Mouse (Mus musculus) ovary, postnatal 10 days (tissue): Measurements from ENCODE around the gene Abce1.
"Not testable (repeated sequence)": the region's sequence is repeated elsewhere in the genome, so short reads cannot be mapped to it uniquely, and the experiment has no call there.

Experiments
- DNase-seq: peaks from one replicate; pipeline ENCODE4 v3.0.0; 2022; ENCODE audit warnings: low spot score

Abce1 gene

DNA sequence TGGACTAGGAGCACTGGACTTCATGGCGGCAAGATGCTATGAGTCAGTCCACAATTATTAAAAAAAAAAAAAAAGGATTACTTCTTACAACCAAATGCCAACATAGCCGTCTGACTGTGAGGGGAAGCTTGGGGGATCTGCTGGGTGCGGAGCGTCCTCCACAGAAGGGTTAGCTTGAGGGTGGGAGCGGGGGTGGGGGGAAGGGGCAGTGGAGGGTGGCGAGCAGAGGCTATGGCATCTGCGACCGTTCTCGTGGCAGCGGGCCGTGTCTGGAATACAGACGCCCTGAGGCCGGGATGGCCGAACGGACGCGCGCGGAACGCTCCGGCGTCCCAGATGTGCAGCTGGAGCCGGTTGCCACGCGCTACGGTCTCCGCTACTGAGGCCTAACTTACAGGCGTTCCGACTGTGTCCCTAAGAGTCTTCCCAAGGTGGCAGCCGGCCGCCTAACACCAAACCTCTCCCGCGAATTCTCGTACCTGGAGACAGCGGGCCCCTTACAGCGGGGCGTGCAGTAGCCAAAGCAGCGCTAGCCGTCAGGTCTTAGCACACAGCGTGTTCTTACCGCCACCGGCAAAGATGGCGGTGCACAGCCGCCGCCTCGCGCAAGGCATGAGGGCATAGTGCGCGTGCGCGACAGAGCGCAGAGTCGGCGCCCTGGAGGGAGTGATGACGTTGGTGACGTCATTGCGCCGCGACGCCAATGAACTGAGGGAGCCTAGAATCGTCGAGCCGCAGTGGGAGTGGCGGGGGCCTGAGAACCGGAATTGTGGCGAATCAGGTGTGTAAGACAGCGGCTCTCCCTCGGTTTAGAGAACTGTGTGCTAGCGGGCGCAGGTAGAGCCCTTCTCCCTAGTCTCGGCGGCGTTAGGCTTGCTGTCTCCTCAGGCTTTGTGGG is at the start of gene Abce1, which contains the start of gene Anapc10:
TSS of gene Abce1 (minus strand) at position 677 of the 898 bp plus-strand sequence.
TSS of gene Anapc10 (plus strand) at position 757 of the 898 bp plus-strand sequence.
- DNase-seq, result peak; percentile 93

DNA sequence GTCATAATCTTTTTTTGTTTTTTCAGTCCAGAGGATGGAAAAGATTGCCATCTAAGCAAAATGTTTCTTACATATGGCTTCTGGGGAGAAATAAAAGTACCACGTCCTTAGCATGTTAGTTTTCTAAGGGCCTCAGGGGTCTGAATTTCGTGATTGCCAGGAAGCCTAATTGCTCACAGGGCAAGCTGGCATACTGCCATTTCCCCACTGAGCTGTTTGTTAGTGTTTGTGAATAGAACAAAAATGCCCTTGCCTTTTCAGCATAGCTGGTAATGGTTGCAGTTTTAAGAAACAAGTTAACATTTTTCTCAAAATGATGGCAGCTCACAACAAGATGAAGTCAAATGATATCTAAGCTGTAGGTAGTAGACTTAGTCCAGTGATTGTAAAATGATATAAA is 38.8 kb upstream of the Abce1 start:
- no peak for DNase-seq

DNA sequence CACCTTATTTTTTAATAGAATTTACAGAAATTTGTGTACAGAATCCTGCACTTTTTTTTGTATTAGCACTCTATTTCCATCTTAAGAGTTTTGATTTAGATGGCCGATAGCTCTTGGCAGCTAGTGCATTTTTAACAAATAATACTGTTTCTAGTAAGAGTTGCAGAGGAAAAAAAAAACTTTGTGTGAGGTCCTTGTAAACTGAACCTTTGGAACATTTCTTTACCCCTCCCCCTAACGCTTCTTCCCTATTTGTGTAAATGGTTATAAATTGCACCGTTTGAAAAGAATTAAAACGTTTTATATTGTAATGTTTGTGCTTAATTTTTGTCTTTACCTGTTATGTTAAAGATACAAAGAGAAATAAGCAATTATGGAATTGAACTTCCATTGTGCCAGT is 37.1 kb upstream of the Abce1 start:
- no peak for DNase-seq

DNA sequence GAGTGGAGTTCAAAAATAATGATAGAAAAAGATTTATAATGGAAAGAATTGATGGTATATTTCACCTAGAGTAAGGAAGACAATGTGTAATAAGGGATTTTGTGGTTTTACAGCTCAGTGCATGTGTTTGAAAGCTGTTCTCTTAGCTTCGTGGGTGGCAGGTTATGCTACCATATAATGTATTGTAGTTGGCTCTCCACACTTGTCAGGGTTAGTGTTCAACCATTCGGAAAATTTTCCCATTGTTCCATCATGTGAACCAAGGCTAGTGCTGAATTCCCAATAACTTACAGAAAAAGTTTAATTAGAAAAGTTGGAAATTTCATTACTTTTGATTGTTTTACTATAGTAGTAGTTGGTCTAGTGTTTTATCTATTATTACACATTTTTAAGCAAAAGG is 36.6 kb upstream of the Abce1 start:
- no peak for DNase-seq

DNA sequence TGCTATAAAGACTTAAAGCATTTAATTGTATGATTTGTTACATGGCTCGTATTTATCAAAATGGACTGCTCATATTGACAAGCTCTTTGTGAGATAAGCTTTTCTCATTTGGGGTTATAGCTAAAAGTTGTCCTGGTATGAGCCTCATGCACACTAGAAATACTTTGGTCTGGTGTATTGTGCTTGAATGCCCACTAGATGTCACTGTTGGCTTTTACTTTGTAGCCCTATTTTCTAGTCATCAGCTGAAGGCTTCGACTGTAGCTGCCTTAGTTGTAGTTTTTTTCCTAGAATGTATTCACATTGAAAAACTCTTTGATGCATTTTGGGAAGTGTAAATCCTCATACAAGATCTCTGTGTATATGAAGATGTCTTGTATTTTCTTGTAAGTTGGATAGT is 22.8 kb upstream of the Abce1 start:
- DNase-seq, result no peak

DNA sequence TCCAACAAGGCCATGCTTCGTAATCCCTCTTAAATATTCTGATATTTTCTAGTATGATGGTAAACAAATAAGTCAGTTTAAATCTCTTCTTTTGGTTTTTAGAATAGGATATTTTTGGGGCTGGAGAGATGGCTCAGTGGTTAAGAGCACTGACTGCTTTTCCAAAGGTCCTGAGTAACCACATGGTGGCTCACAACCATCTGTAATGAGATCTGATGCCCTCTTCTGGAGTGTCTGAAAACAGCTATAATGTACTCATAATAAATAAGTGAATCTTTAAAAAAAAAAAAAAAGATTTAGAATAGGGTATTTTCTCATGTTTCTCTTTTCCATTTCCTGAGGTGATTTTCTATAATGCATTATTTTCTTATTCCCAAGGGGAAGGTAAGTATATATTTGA is 16.4 kb upstream of the Abce1 start:
- no peak for DNase-seq

DNA sequence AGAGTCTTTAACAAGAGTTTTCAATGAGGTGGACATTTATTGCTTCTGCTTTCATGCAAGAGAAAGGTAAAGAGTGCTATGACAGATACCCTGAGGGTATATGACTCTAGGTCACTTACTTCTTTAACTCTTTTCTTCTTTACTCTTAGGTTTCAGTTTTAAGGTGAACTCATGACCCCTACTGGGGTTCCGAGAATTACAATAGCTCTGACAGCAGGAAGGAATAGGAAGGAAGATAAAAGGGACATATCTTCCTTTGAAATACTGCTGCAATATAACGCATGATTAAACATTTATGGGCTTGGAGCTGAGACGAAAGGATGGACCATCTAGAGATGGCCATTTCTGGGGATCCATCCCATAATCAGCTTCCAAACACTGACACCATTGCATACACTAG is 13.0 kb upstream of the Abce1 start:
- DNase-seq, result no peak

DNA sequence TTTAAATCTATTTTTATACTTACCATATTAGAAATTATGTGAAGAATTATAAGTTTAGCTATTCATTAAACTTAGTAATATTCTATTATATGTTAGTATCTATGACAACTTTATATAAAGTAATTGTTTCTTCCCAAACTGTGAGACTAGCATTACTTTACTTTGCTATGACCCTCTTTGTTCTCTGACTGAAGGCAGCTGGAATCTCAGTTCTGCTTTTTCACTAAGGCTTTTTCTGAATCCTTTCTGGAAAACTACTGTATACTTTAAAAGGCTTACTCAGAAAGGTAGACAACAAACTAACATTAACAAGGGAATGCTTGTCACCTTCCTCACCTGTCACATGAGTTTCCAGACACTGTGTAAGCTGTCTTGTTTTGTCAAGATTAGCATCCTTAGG is 11.8 kb upstream of the Abce1 start:
- no peak for DNase-seq

DNA sequence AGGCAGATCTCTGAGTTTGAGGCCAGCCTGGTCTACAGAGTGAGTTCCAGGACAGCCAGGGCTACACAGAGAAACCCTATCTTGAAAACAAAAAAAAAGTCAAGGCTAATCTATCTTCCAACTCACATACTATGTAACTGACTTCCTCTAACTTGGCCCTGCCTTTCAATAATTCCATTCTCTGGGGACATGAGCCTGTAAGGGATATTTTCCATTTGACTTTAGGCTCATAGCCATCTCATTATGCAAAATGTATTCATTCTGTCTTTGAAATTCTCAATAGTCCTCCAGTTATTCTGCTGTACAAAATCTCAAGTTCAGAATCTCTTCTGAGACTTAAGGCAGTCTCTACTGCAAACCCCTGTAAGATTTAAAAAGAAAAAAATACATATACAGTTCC is 10.0 kb upstream of the Abce1 start:
- DNase-seq, result no peak

DNA sequence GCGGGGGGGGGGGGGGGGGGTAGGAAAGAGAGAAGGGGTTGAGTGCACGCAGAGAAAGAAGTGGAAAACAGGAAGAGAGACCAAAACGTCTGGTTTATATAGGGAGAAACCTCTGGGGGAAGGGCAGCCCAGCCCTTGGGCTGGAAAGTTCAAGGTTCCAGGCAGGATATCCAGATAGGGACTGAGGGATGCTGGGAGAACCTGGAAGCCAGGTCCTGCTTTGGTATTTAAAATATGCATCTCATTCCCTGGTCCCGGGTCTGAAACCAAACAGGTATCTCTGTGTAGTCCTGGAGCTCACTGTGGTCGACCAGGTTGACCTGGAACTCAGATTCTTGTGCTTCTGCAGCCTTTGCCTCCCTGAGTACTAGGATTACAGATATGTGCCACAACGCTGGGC is 1.1 kb upstream of the Abce1 start:
- no peak for DNase-seq

DNA sequence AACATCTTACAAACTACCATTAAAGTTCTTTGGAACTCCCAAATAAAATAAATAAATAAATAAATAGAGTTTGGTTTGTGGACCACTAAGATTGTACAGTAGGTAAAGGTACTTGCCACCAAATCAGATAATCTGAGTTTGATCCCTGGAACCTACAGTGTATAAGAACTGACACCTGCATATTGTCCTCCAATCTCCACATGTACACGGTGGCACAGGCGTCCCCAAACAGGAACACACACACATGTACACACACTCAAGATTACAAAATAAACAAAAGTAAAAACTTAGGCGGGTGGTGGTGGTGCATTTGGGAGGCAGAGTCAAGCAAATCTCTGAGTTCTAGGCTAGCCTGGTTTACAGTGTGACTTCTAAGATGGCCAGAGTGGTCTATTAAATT is 4.9 kb downstream of the Abce1 start:
- no peak for DNase-seq

DNA sequence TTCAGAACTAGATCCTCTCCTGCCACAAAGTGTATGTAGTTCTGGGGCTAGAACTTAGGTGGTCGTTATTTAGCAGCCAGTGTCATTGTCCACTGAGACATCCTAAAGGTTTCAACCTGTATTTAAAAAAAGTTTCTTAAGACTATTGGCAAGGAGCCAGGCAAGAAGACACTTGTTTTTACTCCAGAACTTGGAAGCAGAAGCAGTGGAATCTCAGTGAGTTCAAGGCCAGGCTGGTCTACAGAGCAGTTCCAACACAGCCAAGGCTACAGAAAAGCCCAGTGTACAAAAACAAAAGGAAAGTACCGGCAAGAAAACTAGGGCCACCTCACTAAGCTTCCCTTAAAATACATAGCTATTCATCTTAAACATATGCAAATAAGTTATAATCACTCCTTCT is 19.0 kb downstream of the Abce1 start:
- DNase-seq, result no peak

DNA sequence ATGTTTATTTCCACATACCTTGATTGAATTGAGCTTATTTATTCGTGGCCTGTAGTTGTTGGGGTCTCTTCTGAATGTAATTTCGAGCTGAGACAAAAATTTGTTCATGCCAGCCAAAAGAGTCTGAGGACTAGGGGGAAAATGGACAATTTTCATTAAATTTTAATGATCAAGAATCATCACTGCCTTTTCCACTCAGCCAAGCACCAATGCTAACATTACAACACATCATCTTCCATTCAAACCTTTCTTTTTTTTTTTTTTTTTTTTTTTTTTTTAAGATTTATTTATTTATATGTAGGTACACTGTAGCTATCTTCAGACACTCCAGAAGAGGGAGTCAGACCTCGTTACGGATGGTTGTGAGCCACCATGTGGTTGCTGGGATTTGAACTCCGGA is 25.6 kb downstream of the Abce1 start:
- DNase-seq, result not testable (repeated sequence)

DNA sequence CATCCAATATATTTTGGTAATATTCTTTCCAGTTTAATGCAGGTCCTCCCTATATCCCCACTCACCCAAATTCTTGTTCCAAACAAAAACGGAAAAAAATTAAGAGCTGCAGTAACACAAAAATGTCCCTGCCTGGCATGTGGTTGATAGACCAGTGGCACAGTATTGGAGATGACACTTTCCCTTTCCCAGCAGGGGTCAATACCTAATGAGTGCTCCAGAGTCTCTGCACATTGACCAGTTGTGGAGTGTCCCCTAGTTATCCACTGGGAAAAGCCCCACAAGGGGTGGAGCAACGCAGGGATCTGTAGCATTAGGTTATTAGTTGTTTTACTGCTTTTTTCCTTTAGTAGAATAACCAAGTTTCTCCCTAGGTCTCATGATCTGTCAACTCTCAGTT is 30.6 kb downstream of the Abce1 start:
- DNase-seq, result no peak

DNA sequence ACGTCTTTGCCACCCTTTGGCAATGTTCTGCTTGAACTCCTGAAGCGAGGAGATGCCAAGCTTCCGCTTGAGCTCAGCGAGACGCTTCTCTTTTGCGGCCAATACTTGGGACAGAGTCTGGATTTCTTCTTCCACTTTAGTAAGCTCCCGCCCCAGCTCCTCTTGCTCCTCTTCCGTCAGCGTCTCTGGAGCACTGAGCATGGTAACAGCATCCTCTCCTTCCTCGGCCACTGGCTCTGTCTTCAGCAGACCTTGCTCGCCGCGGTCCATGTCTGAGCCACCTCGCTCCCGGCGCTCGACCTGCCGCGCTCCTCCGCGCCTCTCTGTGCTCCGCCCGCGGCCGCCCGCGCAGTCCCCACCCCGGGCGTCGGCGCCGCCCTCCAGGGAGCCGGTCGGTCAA is 31.0 kb downstream of the Abce1 start:
- no peak for DNase-seq

DNA sequence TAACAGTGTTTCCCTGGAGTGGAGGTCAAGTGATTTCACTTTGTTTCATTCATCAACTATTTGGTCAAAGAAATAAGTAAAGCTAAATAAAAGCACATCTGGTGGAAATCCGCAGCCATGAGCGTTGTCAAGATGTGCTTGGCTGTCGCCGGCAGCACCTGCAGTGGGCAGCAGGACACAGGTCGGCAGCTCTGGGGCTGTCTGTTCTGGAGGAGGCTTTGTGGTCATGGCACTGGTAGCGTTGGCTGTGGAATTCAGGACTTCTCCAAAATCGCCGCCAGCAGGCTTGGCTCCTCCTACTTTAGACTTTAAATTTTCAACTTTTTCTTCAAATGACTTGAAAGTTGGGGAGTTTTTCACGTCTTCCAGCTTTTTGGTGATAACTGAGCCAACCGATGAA is 31.5 kb downstream of the Abce1 start:
- DNase-seq, result not testable (repeated sequence)

DNA sequence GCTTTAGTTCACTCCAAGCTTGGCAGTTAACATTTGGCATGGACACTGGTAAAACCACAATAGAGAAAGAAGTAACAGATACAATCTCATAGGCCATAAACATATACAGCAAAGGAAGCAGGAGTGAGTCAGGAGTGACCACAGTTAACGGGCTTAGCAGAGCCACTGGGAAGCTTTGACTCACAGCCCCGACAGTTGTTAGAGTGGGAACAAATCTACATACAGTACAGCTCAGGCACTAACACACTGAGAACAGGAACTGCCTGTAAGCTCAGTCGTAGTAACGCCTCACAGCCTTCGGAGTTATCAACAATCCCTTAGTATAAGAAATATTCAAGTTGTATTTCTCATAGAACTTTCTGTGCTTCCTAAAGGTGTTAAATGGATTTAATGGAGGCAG is 32.5 kb downstream of the Abce1 start:
- no peak for DNase-seq

DNA sequence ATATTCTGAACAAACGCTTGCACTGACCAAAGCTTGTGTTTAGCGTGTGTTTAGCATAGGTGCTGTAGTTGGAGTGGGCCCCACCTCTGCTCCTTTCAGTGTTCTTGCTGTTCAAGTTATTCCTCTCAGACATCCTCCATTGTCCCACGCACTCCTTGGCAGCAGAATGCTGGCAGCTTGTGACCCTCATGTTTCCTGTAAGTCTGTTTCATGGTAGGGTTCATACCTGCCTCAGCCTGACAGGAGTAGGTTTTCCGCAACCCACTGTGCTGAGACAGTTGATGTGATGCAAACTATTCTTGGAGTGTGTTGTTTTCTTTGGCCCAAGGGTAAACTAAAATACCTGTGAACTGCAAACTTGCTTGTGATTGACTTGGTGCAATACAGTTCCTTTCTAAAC is 35.1 kb downstream of the Abce1 start:
- DNase-seq, result no peak

DNA sequence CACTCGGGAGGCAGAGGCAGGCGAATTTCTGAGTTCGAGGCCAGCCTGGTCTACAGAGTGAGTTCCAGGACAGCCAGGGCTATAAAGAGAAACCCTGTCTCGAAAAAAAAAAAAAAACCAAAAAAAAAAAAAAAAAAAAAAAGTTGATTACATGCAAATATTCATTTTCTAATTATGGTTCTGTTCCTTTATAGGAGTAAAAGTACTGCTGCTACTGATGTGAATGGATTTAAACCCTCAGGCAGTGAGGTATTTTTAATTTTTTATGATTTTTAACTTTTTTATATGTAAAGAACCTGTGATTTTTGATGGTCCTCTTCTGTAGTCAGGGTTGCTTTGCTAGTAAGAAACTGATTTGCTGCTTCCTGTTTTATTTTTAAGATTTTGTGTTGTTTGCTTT is 52.8 kb downstream of the Abce1 start:
- DNase-seq, result not testable (repeated sequence)

DNA sequence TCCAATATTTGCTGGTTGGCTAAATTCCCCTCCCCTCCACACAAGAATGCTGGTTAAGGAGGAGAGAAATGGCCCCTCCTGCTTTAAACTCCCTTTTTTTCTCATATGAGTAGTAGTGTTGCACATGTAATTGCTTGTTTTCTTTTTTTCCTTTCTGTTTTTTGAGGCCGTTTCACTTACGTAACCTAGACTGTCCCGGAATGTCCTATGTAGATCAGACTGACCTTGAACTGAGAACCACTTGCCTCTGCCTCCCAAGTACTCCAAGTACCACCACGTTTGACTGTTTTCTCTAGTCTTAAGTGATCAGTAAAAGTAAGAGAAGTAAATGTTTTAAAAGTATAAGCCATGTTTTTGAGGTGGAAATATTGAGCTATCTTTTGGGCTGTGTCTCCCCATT is 57.8 kb downstream of the Abce1 start:
- no peak for DNase-seq

DNA sequence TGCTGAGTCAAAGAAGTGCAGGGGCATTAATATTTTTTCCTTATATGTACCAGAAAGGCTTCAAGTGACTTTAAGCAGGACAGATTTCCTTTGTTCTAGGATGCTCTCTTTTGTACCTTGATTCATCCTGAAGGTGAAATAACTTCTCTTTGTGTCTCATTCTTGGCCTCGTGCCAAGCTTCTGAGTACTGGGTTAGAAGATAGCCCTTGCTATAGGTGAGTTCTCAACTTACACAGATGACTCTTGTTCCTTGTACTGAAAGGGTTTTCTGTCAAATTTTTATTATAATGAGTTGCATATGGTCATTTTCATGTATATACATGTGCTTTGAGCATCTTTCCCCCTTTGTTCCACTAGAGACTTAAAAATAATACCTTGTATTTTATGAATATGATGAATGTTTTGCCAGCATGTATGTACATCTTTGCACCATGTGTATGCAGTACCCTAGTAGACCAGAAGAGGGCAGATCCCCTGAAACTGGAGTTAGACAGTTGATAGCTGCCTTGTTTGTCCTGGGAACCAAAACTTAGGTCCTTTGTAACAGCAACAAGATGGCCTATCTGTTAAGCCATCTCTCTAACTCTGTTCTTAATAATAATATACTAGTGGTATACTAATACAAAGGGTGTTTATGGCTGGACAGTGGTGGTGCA is 61.3 kb downstream of the Abce1 start:
- DNase-seq, result no peak

DNA sequence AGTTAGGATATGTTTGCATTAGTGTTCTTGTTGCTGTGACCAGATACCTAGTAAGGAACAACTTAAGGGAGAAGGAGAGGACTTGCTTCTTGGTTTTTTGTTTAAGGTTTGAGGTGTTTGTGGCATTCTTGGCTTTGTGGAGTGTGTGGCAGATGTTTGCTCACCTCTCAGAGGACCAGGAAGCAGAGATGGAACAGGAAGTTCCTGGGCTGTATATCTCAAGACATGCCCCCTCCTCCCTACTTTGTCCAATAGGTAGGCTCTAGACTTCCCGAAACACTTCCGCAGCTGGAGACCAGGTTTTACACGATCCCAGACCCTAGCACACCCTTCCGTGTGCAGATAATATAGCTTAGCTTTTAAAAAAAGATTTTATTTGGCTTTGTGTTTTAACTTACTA is 62.0 kb downstream of the Abce1 start:
- no peak for DNase-seq

DNA sequence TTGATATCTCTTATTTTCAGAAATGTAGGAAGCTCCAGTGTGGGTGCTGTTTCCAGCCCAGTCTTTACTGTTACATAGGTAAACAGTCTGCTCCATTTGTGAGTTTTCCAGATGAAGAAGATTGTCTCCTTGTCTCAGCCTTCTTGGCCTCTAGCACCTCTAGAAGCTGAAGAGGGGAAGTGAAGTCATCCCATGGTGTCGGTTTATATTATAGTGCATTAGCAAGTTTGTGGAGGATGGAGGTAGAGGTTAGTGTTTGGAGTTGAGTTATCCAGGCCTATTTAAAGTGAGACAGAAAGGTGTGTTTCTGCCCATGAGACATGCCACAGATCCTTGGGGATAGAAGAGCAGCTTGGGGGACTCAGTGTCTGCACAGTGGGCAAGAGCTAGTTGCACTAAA is 70.4 kb downstream of the Abce1 start:
- DNase-seq, result no peak
